Mouse (Mus musculus): ENCODE measurements around the gene Accs. TPM values are rescaled to one million over a fixed set of nuclear protein-coding genes. Genes with fewer than 3 reads are reported as not detected.
A peak's percentile ranks its signal among the peaks of the same experiment; 100 is the strongest.

Accs gene
- total RNA-seq, 2 experiments from 2014 or later, result 1.7 to 2.2 TPM

DNA sequence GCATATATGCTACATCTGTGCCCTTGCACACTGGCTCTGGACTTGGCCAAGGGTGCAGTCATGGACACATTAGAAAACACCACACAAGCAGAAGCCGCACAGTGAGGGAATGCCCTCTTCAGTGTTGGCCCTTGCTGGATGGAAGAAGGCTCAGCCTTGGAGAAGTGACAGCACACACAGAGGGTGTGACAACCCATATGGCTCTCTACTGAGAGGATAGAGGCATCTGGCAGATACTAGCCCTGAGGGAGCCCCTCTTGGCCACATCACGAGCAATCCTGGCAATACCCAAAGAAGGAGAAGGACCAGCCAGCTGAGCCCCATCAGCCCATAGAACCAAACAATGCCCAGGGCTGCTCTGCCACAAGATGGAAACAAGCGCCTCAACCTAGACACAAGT, 24.9 kb upstream of the Accs start:
- Histone ChIP-seq H3K27ac (peak overlapping the region; percentile 49), H3K4me3 (no peak overlapping the region)
- intact Hi-C loops (cut with DNase I), result no loop called here
- no peak for TF ChIP-seq CTCF (IDR thresholded peaks at IDR 0.05)
- DNase-seq, result no peak

DNA sequence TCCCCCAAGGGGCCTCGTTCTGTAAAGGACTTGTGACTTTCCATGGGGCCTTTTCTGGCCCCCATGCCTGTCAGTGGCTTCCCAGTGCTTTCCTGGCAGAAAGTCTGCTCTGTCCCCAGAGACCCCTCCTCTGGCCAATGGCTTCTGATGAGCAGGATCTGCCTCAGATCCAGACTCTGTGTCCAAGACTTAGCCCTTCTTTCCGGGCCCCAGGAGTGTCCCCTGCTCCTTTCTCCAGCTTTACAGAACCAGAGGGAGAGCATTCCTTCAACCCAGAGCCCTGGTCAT, 24.4 kb upstream of the Accs start:
- H3K27ac ChIP-seq, result 0 out of 2 replicates have a peak overlapping the region, but pooled peaks have one; percentile 49
- peak; percentile 48 for DNase-seq
- H3K4me3 ChIP-seq, result no peak overlapping the region
- TF ChIP-seq CTCF (IDR thresholded peaks at IDR 0.05), result no peak
- intact Hi-C loops (cut with DNase I), result no loop called here

DNA sequence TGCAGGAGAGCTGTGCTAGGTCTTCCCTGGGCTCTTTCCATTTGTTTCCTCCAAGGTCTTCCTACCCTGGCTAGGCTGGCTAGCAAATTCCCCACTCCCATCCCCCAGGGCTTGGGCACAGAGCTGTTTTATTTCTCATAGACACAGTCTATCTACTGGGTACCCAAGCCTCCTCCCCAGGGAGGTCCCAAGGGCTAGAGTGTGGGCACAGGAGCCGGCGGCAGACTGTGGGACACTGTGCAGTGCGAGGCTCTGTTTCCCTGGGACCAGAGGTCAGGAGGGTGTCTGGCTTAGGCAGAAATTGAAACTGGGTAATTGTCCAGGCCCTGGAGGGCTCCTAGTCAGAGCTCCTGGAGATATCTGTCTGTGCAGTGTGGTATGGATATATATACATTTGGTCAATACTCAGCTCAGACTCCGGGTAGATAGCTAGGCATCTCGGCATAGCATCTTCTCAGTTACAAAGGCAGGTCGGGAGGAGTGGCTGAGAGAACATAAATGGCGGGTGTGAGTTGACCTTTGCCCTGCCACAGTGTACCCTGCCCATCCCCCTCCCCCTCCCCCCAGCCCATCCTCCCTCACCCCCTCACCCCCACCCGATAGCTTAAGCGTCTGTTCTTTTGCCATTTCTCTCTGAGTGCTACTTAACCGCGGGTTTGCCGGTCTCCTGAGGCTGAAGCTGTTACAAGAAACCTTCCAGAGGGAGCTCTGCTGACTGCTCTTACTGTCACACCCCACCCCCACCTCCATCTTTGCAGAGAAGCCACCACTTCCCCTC, 23.9 kb upstream of the Accs start:
- intact Hi-C loops (cut with DNase I), result no loop called here
- no peak overlapping the region for H3K27ac ChIP-seq
- no peak for TF ChIP-seq CTCF (IDR thresholded peaks at IDR 0.05)

DNA sequence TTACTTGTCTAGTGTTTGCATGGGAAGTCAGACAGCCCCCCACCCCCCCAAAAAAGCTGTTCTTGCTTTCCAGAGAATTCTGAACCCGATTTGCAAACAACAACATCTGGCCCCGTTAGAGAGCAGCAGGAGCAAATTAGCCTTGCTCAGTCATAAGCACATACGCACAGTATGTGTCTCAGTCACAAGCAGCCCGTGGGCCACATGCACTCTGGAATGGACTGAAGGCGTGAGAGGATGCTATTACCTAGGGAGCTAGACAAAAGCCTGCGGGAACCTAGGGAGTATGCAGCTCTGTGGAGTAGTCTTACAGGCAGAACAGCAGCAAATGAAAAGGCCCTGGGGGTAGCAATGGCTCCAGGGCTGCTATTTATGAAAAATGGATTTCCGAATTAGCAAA, 22.5 kb upstream of the Accs start:
- H3K27ac ChIP-seq, result no peak overlapping the region
- DNase-seq, result no peak
- TF ChIP-seq CTCF (IDR thresholded peaks at IDR 0.05), result no peak
- H3K4me3 ChIP-seq, result no peak overlapping the region
- intact Hi-C loops (cut with DNase I), result no loop called here

More for the DNA sequence above, 23.9 kb upstream of the Accs start:
- H3K4me3 ChIP-seq, result no peak overlapping the region
- no peak for DNase-seq

DNA sequence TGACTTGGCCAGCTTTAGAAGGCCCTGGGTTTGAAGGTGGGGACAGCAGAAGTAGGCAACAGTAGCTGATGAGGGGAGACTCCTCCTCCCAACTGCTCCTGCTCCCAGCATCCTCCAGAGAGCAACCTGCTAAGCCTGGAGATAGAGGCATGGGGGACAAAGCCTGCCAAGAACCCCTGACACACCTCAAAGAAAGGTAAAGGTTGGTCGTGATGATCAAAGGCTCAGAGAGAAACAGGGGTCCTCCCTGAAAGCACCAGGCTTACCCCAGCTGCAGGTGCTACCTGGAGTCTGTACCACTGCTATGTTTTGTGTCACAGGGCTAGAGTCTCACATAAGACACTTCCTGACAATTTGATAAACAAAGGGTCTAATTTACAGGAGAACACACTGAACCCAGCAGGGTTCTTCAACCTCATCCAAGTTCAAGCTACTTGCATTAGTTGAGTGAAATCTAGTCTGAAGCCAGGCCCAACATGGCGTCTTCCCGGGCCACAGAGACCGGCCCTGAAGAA, 21.7 kb upstream of the Accs start:
- Histone ChIP-seq H3K4me3 (no peak overlapping the region), H3K27ac (no peak overlapping the region)
- intact Hi-C loops (cut with DNase I), result loop anchor here (1.0 kb wide), 1 partner anchor 131 kb away; no protein-coding TSS in a partner anchor
- no peak for DNase-seq
- TF ChIP-seq CTCF (IDR thresholded peaks at IDR 0.05), result no peak

DNA sequence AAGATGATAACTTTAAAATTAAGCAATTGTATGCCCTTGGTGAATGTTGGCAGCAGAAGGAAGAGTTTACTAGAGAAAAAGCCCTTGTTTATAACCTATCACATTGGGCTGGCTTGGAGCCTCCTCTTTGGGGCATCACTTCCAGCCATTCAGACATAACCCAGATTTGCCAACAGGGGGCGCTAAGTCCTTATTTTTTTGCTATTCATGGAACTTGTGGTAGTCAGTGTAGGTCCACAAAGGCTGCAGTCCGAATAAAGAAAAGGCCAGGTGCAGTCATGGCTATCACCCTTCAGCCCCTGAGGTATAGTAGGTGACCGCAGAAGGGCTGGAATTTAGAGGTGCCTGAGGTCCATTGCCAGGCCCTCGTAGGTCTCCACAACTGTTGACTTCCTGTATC, 21.1 kb upstream of the Accs start:
- intact Hi-C loops (cut with DNase I), result loop anchor here (1.0 kb wide), 1 partner anchor 131 kb away; no protein-coding TSS in a partner anchor

DNA sequence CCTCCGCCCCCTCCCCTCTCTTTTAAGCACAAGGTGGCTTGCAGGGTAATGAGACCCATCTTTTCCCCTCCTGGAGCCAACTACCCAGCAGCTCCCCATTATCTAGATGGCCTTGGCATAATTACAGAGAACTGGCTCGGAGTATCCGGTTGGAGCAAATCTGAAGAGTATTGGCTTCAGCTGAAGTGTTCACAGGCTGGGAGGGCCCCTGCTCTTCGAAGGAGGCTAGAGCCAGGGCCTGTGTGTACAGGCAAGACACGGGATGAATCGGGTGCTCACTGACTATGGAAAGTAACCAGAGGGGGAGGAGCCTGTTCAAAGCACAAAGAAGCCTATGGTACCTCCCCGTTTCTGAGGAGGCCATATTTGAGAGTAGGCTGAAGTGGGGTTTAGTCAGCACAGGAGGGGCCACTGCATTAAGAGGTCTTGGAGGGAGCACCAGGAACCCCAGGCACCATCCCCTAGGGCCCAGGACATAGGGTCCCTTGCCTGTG, 19.4 kb upstream of the Accs start, which contains the start of gene Accsl:
TSS of gene Accsl (minus strand) at position 51 of the 494 bp plus-strand sequence.
- TF ChIP-seq CTCF (IDR thresholded peaks at IDR 0.05), result no peak
- Histone ChIP-seq H3K4me3 (no peak within 1 kb of the TSS), H3K27ac (no peak within 1 kb of the TSS)
- intact Hi-C loops (cut with DNase I), result no loop called here
- DNase-seq, result no peak

More for the DNA sequence above, 21.1 kb upstream of the Accs start:
- Histone ChIP-seq H3K4me3 (no peak overlapping the region), H3K27ac (no peak overlapping the region)
- DNase-seq, result peak; percentile 73
- peak; percentile 81 for TF ChIP-seq CTCF (IDR thresholded peaks at IDR 0.05)

DNA sequence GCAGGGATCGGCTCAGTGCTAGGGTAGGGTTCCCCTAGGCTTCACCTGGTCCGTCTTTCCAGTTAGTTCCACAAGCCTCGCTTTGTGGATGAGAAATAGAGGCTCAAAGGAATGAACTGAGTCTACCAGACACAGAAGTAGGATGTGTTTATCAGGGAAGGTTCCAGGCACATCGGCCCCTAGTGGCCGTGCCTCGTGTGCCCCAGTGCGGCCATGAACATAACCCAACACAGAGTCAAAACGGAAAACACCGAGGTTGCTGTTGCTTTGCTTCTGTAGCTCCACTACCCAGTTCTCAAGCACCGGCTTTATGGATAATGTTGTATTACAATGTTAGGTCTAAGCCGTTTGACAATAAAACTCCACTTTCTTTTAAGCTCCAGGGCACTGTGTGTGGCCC, 18.8 kb upstream of the Accs start:
- TF ChIP-seq CTCF (IDR thresholded peaks at IDR 0.05), result no peak
- Histone ChIP-seq H3K27ac (no peak overlapping the region), H3K4me3 (no peak overlapping the region)
- intact Hi-C loops (cut with DNase I), result no loop called here
- DNase-seq, result no peak

DNA sequence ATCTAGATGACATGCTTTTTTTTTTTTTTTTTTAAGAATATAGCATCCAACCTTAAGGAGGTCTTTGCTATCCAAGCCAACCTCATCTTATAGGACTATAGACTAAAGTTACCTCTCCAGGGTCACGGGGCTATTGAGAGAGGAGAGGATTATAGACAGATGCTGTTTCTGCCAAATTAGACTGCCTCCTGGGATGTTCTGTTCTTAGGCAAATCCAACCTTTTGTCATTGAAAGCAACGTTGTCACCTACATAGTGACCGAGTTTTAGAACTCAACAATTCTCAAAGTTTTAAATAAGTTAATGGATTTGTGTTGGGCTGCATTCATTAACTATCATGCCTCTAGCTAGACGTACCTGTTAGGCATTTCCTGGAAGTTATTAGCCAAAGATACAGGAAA, 13.5 kb upstream of the Accs start:
- no peak overlapping the region for H3K4me3 ChIP-seq
- intact Hi-C loops (cut with DNase I), result no loop called here
- DNase-seq, result no peak
- no peak for TF ChIP-seq CTCF (IDR thresholded peaks at IDR 0.05)
- no peak overlapping the region for H3K27ac ChIP-seq

DNA sequence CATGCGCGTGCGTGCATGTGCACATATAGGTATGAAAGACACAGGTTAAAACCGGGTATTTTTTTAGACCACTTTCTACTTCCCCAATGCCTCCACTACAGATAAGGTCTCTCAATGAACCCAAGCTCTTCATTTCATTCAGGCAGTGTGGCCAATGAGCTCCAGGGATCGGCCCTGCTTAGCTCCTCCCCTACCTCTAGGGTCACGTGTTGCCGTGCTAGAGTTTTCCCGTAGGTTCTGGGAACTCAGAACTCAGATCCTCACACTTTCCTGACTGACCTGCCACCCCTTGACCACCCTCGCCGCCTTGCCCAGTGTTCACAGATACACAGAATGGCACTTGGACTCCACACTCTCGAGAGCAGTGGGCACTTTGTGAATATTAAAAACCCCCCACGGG, 9.1 kb upstream of the Accs start:
- intact Hi-C loops (cut with DNase I), result no loop called here
- no peak overlapping the region for H3K27ac ChIP-seq
- no peak for TF ChIP-seq CTCF (IDR thresholded peaks at IDR 0.05)
- DNase-seq, result no peak
- H3K4me3 ChIP-seq, result no peak overlapping the region

DNA sequence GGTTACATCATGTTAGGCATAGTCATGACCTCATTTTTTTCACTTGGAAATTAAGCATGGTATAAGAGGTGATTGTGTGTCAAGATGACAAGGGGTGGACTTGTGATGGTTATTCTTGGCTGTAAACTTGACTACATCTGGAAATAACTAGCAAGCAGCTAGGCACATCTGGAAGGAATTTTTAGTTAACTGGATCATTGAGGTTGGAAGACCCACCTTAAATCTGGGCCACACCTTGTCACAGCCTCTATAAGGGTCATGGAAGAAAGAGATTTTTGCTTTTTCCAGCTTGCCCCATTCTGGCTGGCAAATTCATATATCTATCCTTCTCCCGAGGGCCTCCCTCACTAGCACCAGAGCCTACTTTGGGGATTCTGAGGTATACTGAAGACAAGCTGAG, 1.6 kb upstream of the Accs start:
- no peak for DNase-seq
- no peak overlapping the region for H3K27ac ChIP-seq
- no peak for TF ChIP-seq CTCF (IDR thresholded peaks at IDR 0.05)
- H3K4me3 ChIP-seq, result no peak overlapping the region
- intact Hi-C loops (cut with DNase I), result no loop called here

DNA sequence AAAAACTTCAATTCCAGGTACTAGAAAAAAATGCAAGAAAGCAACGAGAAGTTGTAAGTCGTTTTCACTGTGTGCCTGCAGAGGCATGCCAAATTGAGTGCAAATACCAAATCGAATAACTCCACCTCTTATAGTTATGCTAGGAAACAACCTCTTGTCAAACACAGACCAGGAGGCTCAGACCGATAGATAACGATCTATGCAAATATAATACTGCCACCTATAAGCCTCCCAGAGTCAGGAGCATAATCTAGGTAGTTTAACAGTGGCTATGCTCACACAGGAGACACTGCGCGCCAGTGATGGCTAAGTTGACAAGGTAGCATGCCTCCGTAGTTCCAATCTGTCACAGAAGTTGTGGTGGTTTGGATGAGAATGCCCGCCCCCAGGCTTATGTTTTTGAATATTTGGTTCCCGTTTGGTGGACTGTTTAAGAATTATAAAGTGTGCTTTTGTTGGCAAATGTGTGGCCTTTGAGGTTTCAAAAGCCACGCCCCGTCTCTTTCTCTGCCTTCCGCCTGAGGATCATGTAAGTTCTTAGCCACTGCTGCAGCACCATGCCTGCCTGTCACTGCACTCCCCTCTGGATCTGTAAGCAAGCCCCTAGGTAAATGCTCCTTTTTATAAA, 688 bp upstream of the Accs start:
- intact Hi-C loops (cut with DNase I), result no loop called here
- Histone ChIP-seq H3K4me3 (peak overlapping the region; percentile 82), H3K27ac (no peak overlapping the region)
- TF ChIP-seq CTCF (IDR thresholded peaks at IDR 0.05), result no peak
- DNase-seq, result no peak

DNA sequence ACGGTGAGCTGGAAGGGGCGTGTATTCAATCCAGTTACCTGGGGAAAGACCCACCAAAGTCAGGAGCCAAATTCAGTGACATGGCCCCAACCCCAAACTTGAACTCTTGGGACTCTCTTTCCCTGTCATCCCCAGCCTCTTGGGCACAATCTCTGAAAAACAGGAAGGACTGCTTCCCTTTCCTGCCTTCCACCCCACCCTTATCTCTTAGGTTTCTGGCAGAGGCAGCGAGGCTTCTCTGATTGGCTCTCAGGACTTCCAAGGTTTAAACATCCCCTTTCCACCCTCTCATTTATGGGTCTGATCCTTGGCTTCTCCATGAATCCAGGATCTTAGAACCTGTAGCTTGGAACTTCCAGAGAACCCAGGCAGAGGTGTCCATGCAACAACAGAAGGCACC, 8.4 kb downstream of the Accs start:
- TF ChIP-seq CTCF (IDR thresholded peaks at IDR 0.05), result no peak
- DNase-seq, result no peak
- Histone ChIP-seq H3K27ac (no peak overlapping the region), H3K4me3 (no peak overlapping the region)
- intact Hi-C loops (cut with DNase I), result no loop called here

Measured in gastrocnemius, adult 2 months (tissue).